Comparison of ENCODE assay signal across 10 mouse cellular contexts in the genomic region with DNA sequence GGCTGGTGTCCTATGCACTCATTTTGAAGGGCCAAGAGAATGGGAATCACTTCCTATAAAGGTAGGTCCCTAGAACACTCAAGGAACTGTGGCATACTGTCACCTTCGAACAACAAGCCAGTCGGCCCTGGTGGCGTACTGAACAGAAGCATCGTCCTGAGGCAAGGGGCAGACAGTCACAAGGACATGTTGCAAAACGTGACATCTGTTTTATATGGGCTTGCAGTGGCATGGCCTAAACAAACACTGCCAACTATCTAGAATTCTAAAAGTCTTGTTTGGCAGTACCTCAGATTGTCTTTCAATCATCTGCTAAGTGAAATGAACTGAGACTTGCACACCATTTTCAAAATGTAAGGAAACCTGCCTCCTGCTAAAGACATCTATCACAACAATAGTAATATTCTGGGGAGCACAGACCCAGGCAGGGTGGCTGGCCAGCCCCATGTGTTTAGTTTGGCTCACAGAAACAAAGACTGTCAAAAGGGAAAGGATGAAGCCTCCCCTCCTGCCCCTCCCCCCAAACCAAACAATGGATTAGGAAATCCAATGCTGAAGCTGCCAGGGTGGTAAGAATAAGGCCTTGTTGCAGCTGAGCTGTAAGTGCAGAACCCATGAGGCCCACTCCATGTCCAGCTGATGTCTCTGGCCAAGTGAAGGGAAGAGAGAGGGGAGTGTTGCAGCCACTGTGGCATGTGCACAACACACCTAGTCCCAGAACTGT. TPM values are rescaled to one million over a fixed set of nuclear protein-coding genes. Genes with fewer than 3 reads are reported as not detected.
A peak's percentile ranks its signal among the peaks of the same experiment; 100 is the strongest.
DNase-seq lines count a peak whose midpoint lies in the region; ATAC-seq and TF ChIP-seq lines count a peak whose summit lies in the region.
"Had no signal": no experiment of that assay in that cellular context is flagged by ENCODE, and none has a peak within 500 bp of the region (broad histone marks: within the 10 kb centered on the region; RNA-seq: fewer than 3 reads in every experiment).

No protein-coding gene starts in this region.

- no peak for TF ChIP-seq CTCF in kidney, adult 2 months (conservative IDR thresholded peaks at IDR 0.05; ENCODE audit: insufficient read depth, insufficient read length, low read depth, low read length)
- no peak for TF ChIP-seq CTCF in lung, postnatal 0 days (IDR thresholded peaks at IDR 0.05)

- peak; percentile 27 for DNase-seq in kidney, adult 2 months
- no peak for DNase-seq in kidney, adult 11 months
- DNase-seq in embryonic facial prominence, embryonic 11.5 days (ENCODE audit: low spot score) = peak; percentile 37
- DNase-seq in heart, postnatal 4 days = peak; percentile 53
- DNase-seq in lung, postnatal 0 days (ENCODE audit: low spot score) = peak; percentile 59
- no peak for DNase-seq in testis, postnatal 14 days (ENCODE audit: low spot score)
- DNase-seq in cerebellum, adult 9-11 months = no peak
- DNase-seq in thymus, postnatal 10 days (ENCODE audit: low spot score in 2 of 2) = no peak

- H3K27me3 ChIP-seq in kidney, adult 2 months (replicated peaks; ENCODE audit: control insufficient read depth, insufficient read depth, low read length) = no peaks in the 10 kb centered on the region
- no peaks in the 10 kb centered on the region for H3K27me3 ChIP-seq in embryonic facial prominence, embryonic 11.5 days (ENCODE audit: control insufficient read depth, insufficient read depth, low read length)
- no peaks in the 10 kb centered on the region for H3K27me3 ChIP-seq in lung, postnatal 0 days (replicated peaks; ENCODE audit: insufficient read depth, low read length)
- H3K27me3 ChIP-seq: limb, embryonic 15.5 days had no signal

- H3K9ac ChIP-seq in embryonic facial prominence, embryonic 11.5 days (replicated peaks; ENCODE audit: low read length) = no peak overlapping the region
- H3K9ac ChIP-seq in lung, postnatal 0 days (replicated peaks; ENCODE audit: low read depth) = no peak overlapping the region
- H3K9ac ChIP-seq: limb, embryonic 15.5 days had no signal

- H3K4me3 ChIP-seq in kidney, adult 2 months (ENCODE audit: insufficient read depth, low read depth, low read length) = no peak overlapping the region
- H3K4me3 ChIP-seq in embryonic facial prominence, embryonic 11.5 days (ENCODE audit: low read depth, low read length) = no peak overlapping the region
- H3K4me3 ChIP-seq in lung, postnatal 0 days (ENCODE audit: low read depth, low read length) = no peak overlapping the region
- H3K4me3 ChIP-seq: erythroblast, embryonic 14.5 days; limb, embryonic 15.5 days had no signal

- 0 out of 2 replicates have a peak, but pooled peaks cover 4% of the 10 kb centered on the region for H3K4me1 ChIP-seq in kidney, adult 2 months (ENCODE audit: control insufficient read depth, insufficient read depth, low read length)
- peaks cover 2% of the 10 kb centered on the region; the same call in 1 of the 2 replicates for H3K4me1 ChIP-seq in embryonic facial prominence, embryonic 11.5 days (ENCODE audit: control insufficient read depth, insufficient read depth, low read length)
- peaks cover under 1% of the 10 kb centered on the region; the same call in 1 of the 2 replicates for H3K4me1 ChIP-seq in lung, postnatal 0 days (ENCODE audit: insufficient read depth, low read depth, low read length)
- H3K4me1 ChIP-seq: limb, embryonic 15.5 days had no signal

- TF ChIP-seq POLR2A in kidney, adult 2 months (IDR thresholded peaks at IDR 0.05; ENCODE audit: low read depth, low read length) = no peak

- no peak overlapping the region for H3K27ac ChIP-seq in kidney, adult 2 months (ENCODE audit: insufficient read depth, low read depth, low read length)
- no peak overlapping the region for H3K27ac ChIP-seq in embryonic facial prominence, embryonic 11.5 days (replicated peaks; ENCODE audit: low read depth, low read length)
- no peak overlapping the region for H3K27ac ChIP-seq in lung, postnatal 0 days (ENCODE audit: low read length)
- H3K27ac ChIP-seq: limb, embryonic 15.5 days had no signal

- H3K4me2 ChIP-seq in embryonic facial prominence, embryonic 11.5 days (ENCODE audit: low read depth, low read length) = no peak overlapping the region
- H3K4me2 ChIP-seq in lung, postnatal 0 days (replicated peaks; ENCODE audit: low read depth, low read length) = no peak overlapping the region
- H3K4me2 ChIP-seq: limb, embryonic 15.5 days had no signal

- 62% methylated on average over 5 of the region's 5 CpGs for WGBS in kidney, adult 2 months
- whole genome bisulfite sequencing in embryonic facial prominence, embryonic 11.5 days = 64% methylated on average over 5 of the region's 5 CpGs
- WGBS in lung, postnatal 0 days = 49% methylated on average over 5 of the region's 5 CpGs

- H3K36me3 ChIP-seq in kidney, adult 2 months (ENCODE audit: control insufficient read depth, insufficient read depth, low read length) = no peaks in the 10 kb centered on the region
- H3K36me3 ChIP-seq in embryonic facial prominence, embryonic 11.5 days (replicated peaks; ENCODE audit: control insufficient read depth, insufficient read depth, low read depth, low read length) = no peaks in the 10 kb centered on the region
- H3K36me3 ChIP-seq in lung, postnatal 0 days (ENCODE audit: insufficient read depth, low read length) = no peaks in the 10 kb centered on the region
- H3K36me3 ChIP-seq: limb, embryonic 15.5 days had no signal

- ATAC-seq in embryonic facial prominence, embryonic 11.5 days (replicated peaks; ENCODE audit: insufficient number of reproducible peaks, low FRiP score, low TSS enrichment, low read depth) = 0 out of 2 replicates have a peak, but pooled peaks have one; percentile 23
- peak; percentile 72 for ATAC-seq in lung, postnatal 0 days

- 0 out of 2 replicates have a peak, but pooled peaks have one; percentile 29 for TF ChIP-seq EP300 in lung, postnatal 0 days (IDR thresholded peaks at IDR 0.05)

- H3K9me3 ChIP-seq in embryonic facial prominence, embryonic 11.5 days (replicated peaks; ENCODE audit: control insufficient read depth, low read length) = no peaks in the 10 kb centered on the region
- no peaks in the 10 kb centered on the region for H3K9me3 ChIP-seq in lung, postnatal 0 days (ENCODE audit: low read length)
- H3K9me3 ChIP-seq: limb, embryonic 15.5 days had no signal

RNA-seq across cellular contexts. Expression of gene Wnt5b, which starts 41.7 kb away (rescaled TPM):
- polyA plus RNA-seq in kidney, adult 2 months (2012; rRNA removed) = 6.2 and 6.6 TPM in 2 replicates
- polyA plus RNA-seq in embryonic facial prominence, embryonic 11.5 days (2014; fragmentation: Nextera tagmentation; extraction: Ambion mirVana) = 12.9 and 13.8 TPM in 2 replicates
- total RNA-seq in heart, postnatal 4 days (2021) = 1 to 10 TPM; 6.3 to 6.8 TPM
- polyA plus RNA-seq in lung, postnatal 0 days (2015; fragmentation: Nextera tagmentation; extraction: Ambion mirVana) = 4.8 and 6.6 TPM in 2 replicates
- polyA plus RNA-seq: erythroblast, embryonic 14.5 days had no signal

Comparison
In these comparisons a context has a peak if more than half of its experiments do, and no peak if none do; other contexts are left out.
1. DNase-seq: peak in kidney, adult 2 months (single experiment), embryonic facial prominence, embryonic 11.5 days (single experiment), heart, postnatal 4 days (single experiment) and lung, postnatal 0 days (single experiment); none in kidney, adult 11 months (single experiment), testis, postnatal 14 days (single experiment), cerebellum, adult 9-11 months (single experiment) and thymus, postnatal 10 days (0 of 2).